Mouse (Mus musculus): Measurements from ENCODE around the gene Mgat4b. TPM values are rescaled to one million over a fixed set of nuclear protein-coding genes. Genes with fewer than 3 reads are reported as not detected.
A peak's percentile ranks its signal among the peaks of the same experiment; 100 is the strongest.

Mgat4b gene
- total RNA-seq, 1 experiment: 22.6 TPM

DNA sequence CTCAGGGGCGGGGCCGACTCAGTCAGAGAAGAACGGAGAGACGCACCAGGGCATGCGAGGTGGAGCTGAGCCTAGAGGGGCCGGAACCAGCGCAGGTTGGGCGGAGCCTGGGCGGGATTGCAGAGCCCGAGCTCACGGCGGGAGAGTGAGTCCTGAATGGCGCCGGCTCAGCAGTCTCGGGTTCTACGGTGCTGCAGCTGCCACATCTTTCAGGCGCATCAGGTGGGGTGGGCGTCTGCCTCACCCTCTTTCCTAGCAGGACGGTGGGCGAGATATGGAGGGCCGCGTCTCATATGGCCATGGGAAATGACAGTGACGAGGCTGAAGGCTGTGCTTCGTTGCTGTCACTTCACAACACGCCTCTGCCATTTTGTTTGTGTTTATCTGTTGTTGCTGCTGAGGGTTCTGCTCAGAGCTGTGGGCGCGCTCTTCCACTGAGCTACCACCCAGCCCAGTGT is 35.9 kb upstream of the Mgat4b start:
- in situ Hi-C loops (cut with MboI; ENCODE audit: low sequenced_read_pairs in 2 of 2, unreplicated experiment in 2 of 2): no loop called here
- H3K27ac ChIP-seq (ENCODE audit: insufficient read depth, low read depth, low read length, poor library complexity, severe bottlenecking): no peak overlapping the region; the same call in 1 of the 2 replicates
- DNase-seq (ENCODE audit: low read depth, low spot score): peak; percentile 98
- H3K36me3 ChIP-seq (ENCODE audit: control insufficient read depth, insufficient read depth, low read length, poor library complexity, severe bottlenecking): peaks cover 17% of the 10 kb centered on the region
- H3K4me1 ChIP-seq (ENCODE audit: control insufficient read depth in 2 of 2, insufficient read depth in 2 of 2, low read length in 2 of 2, poor library complexity in 1 of 2): peaks cover 0 to 4% of the 10 kb centered on the region in 2 experiments; a peak in 1 of 4 replicates
- H3K4me3 ChIP-seq (ENCODE audit: insufficient read depth in 1 of 2, low read depth in 1 of 2, low read length in 2 of 2, poor library complexity in 1 of 2, severe bottlenecking in 1 of 2): peak overlapping the region; percentile 89 to 90
- peak overlapping the region; percentile 90 for H3K9ac ChIP-seq (ENCODE audit: insufficient read depth, low read depth, low read length, poor library complexity, severe bottlenecking)
- TF ChIP-seq MAFK (IDR thresholded peaks at IDR 0.05; ENCODE audit: insufficient read depth, low read depth, low read length) (no peak), HCFC1 (IDR thresholded peaks at IDR 0.05; ENCODE audit: borderline replicate concordance, insufficient read depth, low read length) (peak; percentile 61; the same call in 1 of the 2 replicates)
- H3K9me3 ChIP-seq (ENCODE audit: control insufficient read depth, insufficient read depth, low read depth, low read length): no peaks in the 10 kb centered on the region

DNA sequence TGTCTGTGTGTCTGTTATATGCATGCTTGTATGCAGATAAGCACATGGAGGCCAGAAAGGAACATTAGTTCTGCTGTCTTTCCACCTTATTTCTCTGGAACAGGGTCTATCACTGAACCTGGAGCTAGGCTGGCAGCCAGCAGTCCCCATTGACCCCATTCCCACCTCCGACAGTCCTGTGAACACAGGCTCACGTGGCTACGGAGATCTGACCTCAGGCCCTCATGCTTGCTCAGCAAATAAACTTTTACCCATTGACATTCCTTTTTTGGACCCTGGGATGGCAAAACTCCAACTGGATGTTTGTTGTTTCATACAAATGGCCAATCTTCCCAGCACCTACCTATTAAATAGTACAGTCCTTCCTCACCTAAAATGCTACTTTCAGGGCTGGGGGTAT is 34.3 kb upstream of the Mgat4b start:
- no peak for DNase-seq (ENCODE audit: low read depth, low spot score)
- Histone ChIP-seq H3K9ac (ENCODE audit: insufficient read depth, low read depth, low read length, poor library complexity, severe bottlenecking) (no peak overlapping the region), H3K27ac (ENCODE audit: insufficient read depth, low read depth, low read length, poor library complexity, severe bottlenecking) (no peak overlapping the region), H3K4me3 (ENCODE audit: insufficient read depth in 1 of 2, low read depth in 1 of 2, low read length in 2 of 2, poor library complexity in 1 of 2, severe bottlenecking in 1 of 2) (no peak overlapping the region), H3K36me3 (ENCODE audit: control insufficient read depth, insufficient read depth, low read length, poor library complexity, severe bottlenecking) (peaks cover 12% of the 10 kb centered on the region), H3K4me1 (ENCODE audit: control insufficient read depth in 2 of 2, insufficient read depth in 2 of 2, low read length in 2 of 2, poor library complexity in 1 of 2) (no peaks in the 10 kb centered on the region; a peak in 1 of 4 replicates), H3K9me3 (ENCODE audit: control insufficient read depth, insufficient read depth, low read depth, low read length) (no peaks in the 10 kb centered on the region)
- no peak for TF ChIP-seq CHD2 (IDR thresholded peaks at IDR 0.05; ENCODE audit: low read depth, low read length)
- TF ChIP-seq ZC3H11A (IDR thresholded peaks at IDR 0.05; ENCODE audit: borderline replicate concordance, low read depth, low read length): no peak
- in situ Hi-C loops (cut with MboI; ENCODE audit: low sequenced_read_pairs in 2 of 2, unreplicated experiment in 2 of 2): no loop called here

- H3K9ac ChIP-seq (ENCODE audit: insufficient read depth, low read depth, low read length, poor library complexity, severe bottlenecking): no peak overlapping the region
- no peak for TF ChIP-seq ZC3H11A (IDR thresholded peaks at IDR 0.05; ENCODE audit: borderline replicate concordance, low read depth, low read length)
- TF ChIP-seq CHD2 (IDR thresholded peaks at IDR 0.05; ENCODE audit: low read depth, low read length): no peak
- TF ChIP-seq HCFC1 (IDR thresholded peaks at IDR 0.05; ENCODE audit: borderline replicate concordance, insufficient read depth, low read length): no peak
- TF ChIP-seq ZNF384 (IDR thresholded peaks at IDR 0.05; ENCODE audit: low read depth, low read length): no peak
- no peak for TF ChIP-seq MAFK (IDR thresholded peaks at IDR 0.05; ENCODE audit: insufficient read depth, low read depth, low read length)
- DNase-seq (ENCODE audit: low read depth, low spot score): no peak
- H3K4me3 ChIP-seq (ENCODE audit: insufficient read depth in 1 of 2, low read depth in 1 of 2, low read length in 2 of 2, poor library complexity in 1 of 2, severe bottlenecking in 1 of 2): no peak overlapping the region
- in situ Hi-C loops (cut with MboI; ENCODE audit: low sequenced_read_pairs in 2 of 2, unreplicated experiment in 2 of 2): no loop called here
- H3K27ac ChIP-seq (ENCODE audit: insufficient read depth, low read depth, low read length, poor library complexity, severe bottlenecking): no peak overlapping the region
- no peaks in the 10 kb centered on the region; a peak in 1 of 4 replicates for H3K4me1 ChIP-seq (ENCODE audit: control insufficient read depth in 2 of 2, insufficient read depth in 2 of 2, low read length in 2 of 2, poor library complexity in 1 of 2)
- H3K36me3 ChIP-seq (ENCODE audit: control insufficient read depth, insufficient read depth, low read length, poor library complexity, severe bottlenecking): peaks cover 12% of the 10 kb centered on the region
- no peaks in the 10 kb centered on the region for H3K9me3 ChIP-seq (ENCODE audit: control insufficient read depth, insufficient read depth, low read depth, low read length)
Measured at GRCm38 (mm10) chr11:50177111-50177510, 33.6 kb upstream of the Mgat4b start.

DNA sequence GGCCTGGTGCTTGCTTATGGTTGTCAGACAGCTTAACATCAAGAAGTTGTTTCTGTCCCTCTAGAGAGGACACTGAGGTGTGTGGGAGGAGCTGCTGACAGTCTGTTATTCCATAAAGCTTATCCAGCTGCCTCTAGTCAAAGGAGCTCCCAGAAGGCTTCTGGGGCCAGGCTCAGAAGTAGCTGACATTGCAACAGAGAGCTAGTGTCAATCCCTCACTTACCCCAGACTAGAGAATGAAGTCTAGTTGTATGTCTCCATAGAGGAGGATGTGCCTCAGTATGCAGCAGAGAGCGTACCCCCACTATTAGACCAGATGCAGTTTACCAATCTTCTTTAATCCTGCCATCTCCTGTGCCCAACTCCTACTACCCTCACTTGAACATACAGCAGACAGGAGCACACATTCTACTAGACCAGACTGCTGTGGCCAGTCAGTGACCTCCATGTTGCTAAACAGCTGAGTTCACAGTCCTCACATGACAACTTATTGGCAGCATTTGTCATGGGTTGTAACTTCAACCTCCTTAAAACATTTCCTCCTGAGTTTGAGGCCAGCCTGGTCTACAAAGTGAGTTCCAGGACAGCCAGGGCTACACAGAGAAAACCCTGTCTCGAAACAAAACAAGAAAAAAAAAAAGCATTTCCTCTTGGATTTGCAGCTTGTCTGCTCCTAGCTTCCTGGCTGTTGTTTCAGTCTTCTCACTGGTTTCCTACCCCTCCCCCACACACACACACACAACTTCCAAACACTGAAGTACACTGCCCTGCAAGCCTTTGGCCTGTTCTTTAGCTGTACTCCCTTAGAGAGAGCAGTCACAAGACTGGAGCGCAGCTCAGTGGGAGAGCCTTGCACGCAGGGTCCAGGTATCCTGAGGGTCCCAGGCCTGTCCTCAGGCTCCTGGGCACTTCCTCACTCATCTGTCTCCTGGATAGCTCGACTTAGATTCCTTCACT is 31.9 kb upstream of the Mgat4b start:
- TF ChIP-seq CHD2 (IDR thresholded peaks at IDR 0.05; ENCODE audit: low read depth, low read length): no peak
- TF ChIP-seq HCFC1 (IDR thresholded peaks at IDR 0.05; ENCODE audit: borderline replicate concordance, insufficient read depth, low read length): no peak
- no peak for TF ChIP-seq ZC3H11A (IDR thresholded peaks at IDR 0.05; ENCODE audit: borderline replicate concordance, low read depth, low read length)
- no peak for TF ChIP-seq MAFK (IDR thresholded peaks at IDR 0.05; ENCODE audit: insufficient read depth, low read depth, low read length)
- TF ChIP-seq ZNF384 (IDR thresholded peaks at IDR 0.05; ENCODE audit: low read depth, low read length): no peak
- Histone ChIP-seq H3K4me1 (ENCODE audit: control insufficient read depth in 2 of 2, insufficient read depth in 2 of 2, low read length in 2 of 2, poor library complexity in 1 of 2) (no peaks in the 10 kb centered on the region; a peak in 1 of 4 replicates), H3K27ac (ENCODE audit: insufficient read depth, low read depth, low read length, poor library complexity, severe bottlenecking) (no peak overlapping the region), H3K4me3 (ENCODE audit: insufficient read depth in 1 of 2, low read depth in 1 of 2, low read length in 2 of 2, poor library complexity in 1 of 2, severe bottlenecking in 1 of 2) (no peak overlapping the region), H3K36me3 (ENCODE audit: control insufficient read depth, insufficient read depth, low read length, poor library complexity, severe bottlenecking) (peaks cover 12% of the 10 kb centered on the region), H3K9ac (ENCODE audit: insufficient read depth, low read depth, low read length, poor library complexity, severe bottlenecking) (no peak overlapping the region), H3K9me3 (ENCODE audit: control insufficient read depth, insufficient read depth, low read depth, low read length) (no peaks in the 10 kb centered on the region)
- no peak for DNase-seq (ENCODE audit: low read depth, low spot score)
- in situ Hi-C loops (cut with MboI; ENCODE audit: low sequenced_read_pairs in 2 of 2, unreplicated experiment in 2 of 2): no loop called here
